Mouse (Mus musculus) limb, embryonic 12.5 days (tissue): ENCODE measurements around the gene Tex52. TPM values are rescaled to one million over a fixed set of nuclear protein-coding genes. Genes with fewer than 3 reads are reported as not detected.
A peak's percentile ranks its signal among the peaks of the same experiment; 100 is the strongest.

Experiments
- ATAC-seq: fragments of 200-750 bp; cut with Nextera tagmentation; 2 replicates; pipeline ENCODE4 v1.8.0; 2017; ENCODE audit warnings: low read depth, moderate TSS enrichment; ENCODE audit not compliant: insufficient number of reproducible peaks, insufficient read depth, low FRiP score, low TSS enrichment
- H3K27ac ChIP-seq: fragments of 300-500 bp; sonication (generic); 2 replicates; pipeline ENCODE4 v1.5.1; 2016; ENCODE audit warnings: mild to moderate bottlenecking, moderate library complexity
- H3K27me3 ChIP-seq: fragments of 300-500 bp; sonication (generic); 2 replicates; pipeline ENCODE4 v1.6.1; 2016; ENCODE audit warnings: mild to moderate bottlenecking, moderate library complexity
- H3K36me3 ChIP-seq: fragments of 300-500 bp; sonication (generic); 2 replicates; pipeline ENCODE4 v1.6.1; 2016; ENCODE audit warnings: mild to moderate bottlenecking, moderate library complexity
- H3K4me1 ChIP-seq: fragments of 300-500 bp; sonication (generic); replicated peaks from 2 replicates; pipeline ENCODE4 v1.6.1; 2016
- H3K4me2 ChIP-seq: fragments of 300-500 bp; sonication (generic); 2 replicates; pipeline ENCODE4 v1.6.1; 2016; ENCODE audit warnings: mild to moderate bottlenecking, moderate library complexity
- H3K4me3 ChIP-seq: fragments of 300-500 bp; sonication (generic); replicated peaks from 2 replicates; pipeline ENCODE4 v1.5.1; 2016; ENCODE audit warnings: mild to moderate bottlenecking
- H3K9ac ChIP-seq: fragments of 300-500 bp; sonication (generic); replicated peaks from 2 replicates; pipeline ENCODE4 v1.6.1; 2016; ENCODE audit warnings: mild to moderate bottlenecking, moderate library complexity
- H3K9me3 ChIP-seq: fragments of 300-500 bp; sonication (generic); 2 replicates; pipeline ENCODE4 v1.6.1; 2016; ENCODE audit warnings: mild to moderate bottlenecking, moderate library complexity
- WGBS: fragments of 180-500 bp; shearing (Covaris S2); methylation state at CpG from one replicate; pipeline ENCODE4 v1.1.7; 2016; 5-methylcytosine and 5-hydroxymethylcytosine counted together
- polyA plus RNA-seq: library from polyadenylated mRNA; unstranded; fragments of >200 nt; fragmentation: Nextera tagmentation; extraction: Ambion mirVana; gene quantifications from 2 replicates; pipeline ENCODE4 v1.2.1, GENCODE M21; 2016

Tex52 gene
- polyA plus RNA-seq, 1 experiment from 2014 or later, result 0.74 TPM

GRCm38 (mm10) chr6:128355726-128356416, 19.4 kb upstream of the Tex52 start, which contains the start of gene Tulp3:
TSS of gene Tulp3 (minus strand) at chr6:128355851.
- peaks cover 25% of the 10 kb centered on the region for H3K4me1 ChIP-seq
- peaks cover 32% of the 10 kb centered on the region for H3K36me3 ChIP-seq
- H3K27me3 ChIP-seq, result no peaks in the 10 kb centered on the region
- peak within 1 kb of the TSS; percentile 57 for H3K27ac ChIP-seq
- H3K4me2 ChIP-seq, result peak within 1 kb of the TSS; percentile 81
- under 1% methylated on average over 42 of the region's 42 CpGs for WGBS
- peak; percentile 98 for ATAC-seq
- H3K9ac ChIP-seq, result peak within 1 kb of the TSS; percentile 73
- H3K9me3 ChIP-seq, result no peaks in the 10 kb centered on the region
- H3K4me3 ChIP-seq, result peak within 1 kb of the TSS; percentile 70

- peaks cover 25% of the 10 kb centered on the region for H3K36me3 ChIP-seq
- H3K27ac ChIP-seq, result no peak overlapping the region
- no peaks in the 10 kb centered on the region for H3K27me3 ChIP-seq
- WGBS, result 36% methylated on average over 2 of the region's 2 CpGs
- ATAC-seq, result no peak
- H3K9me3 ChIP-seq, result no peaks in the 10 kb centered on the region
- H3K4me2 ChIP-seq, result no peak overlapping the region
- no peak overlapping the region for H3K9ac ChIP-seq
- H3K4me1 ChIP-seq, result peaks cover 39% of the 10 kb centered on the region
- H3K4me3 ChIP-seq, result no peak overlapping the region
These were observed 16.3 kb upstream of the Tex52 start for GRCm38 (mm10) chr6:128358999-128359398.

GRCm38 (mm10) chr6:128361901-128362300, 13.4 kb upstream of the Tex52 start:
- Histone ChIP-seq H3K27ac (peak overlapping the region; percentile 96), H3K4me1 (peaks cover 28% of the 10 kb centered on the region), H3K4me3 (peak overlapping the region; percentile 96), H3K9ac (peak overlapping the region; percentile 88), H3K9me3 (no peaks in the 10 kb centered on the region), H3K36me3 (peaks cover 40% of the 10 kb centered on the region), H3K4me2 (peak overlapping the region; percentile 89), H3K27me3 (no peaks in the 10 kb centered on the region)
- ATAC-seq, result no peak
- WGBS, result 22% methylated on average over 9 of the region's 9 CpGs

GRCm38 (mm10) chr6:128362381-128363006, 12.8 kb upstream of the Tex52 start, which contains the start of the genes Rhno1 and Foxm1:
TSS of gene Rhno1 (minus strand) at chr6:128362911.
TSS of gene Foxm1 (plus strand) at chr6:128362967.
- peak; percentile 85 for ATAC-seq
- H3K27me3 ChIP-seq, result no peaks in the 10 kb centered on the region
- no peaks in the 10 kb centered on the region for H3K9me3 ChIP-seq
- peak within 1 kb of the TSS; percentile 89 for H3K4me2 ChIP-seq
- H3K4me1 ChIP-seq, result peaks cover 28% of the 10 kb centered on the region
- peaks cover 40% of the 10 kb centered on the region for H3K36me3 ChIP-seq
- H3K27ac ChIP-seq, result peak within 1 kb of the TSS; percentile 96
- under 1% methylated on average over 67 of the region's 76 CpGs for WGBS
- peak within 1 kb of the TSS; percentile 88 for H3K9ac ChIP-seq
- H3K4me3 ChIP-seq, result peak within 1 kb of the TSS; percentile 96

GRCm38 (mm10) chr6:128363007-128363825, 12.0 kb upstream of the Tex52 start:
- H3K36me3 ChIP-seq, result peaks cover 41% of the 10 kb centered on the region
- H3K27ac ChIP-seq, result peak overlapping the region; percentile 96
- H3K9me3 ChIP-seq, result no peaks in the 10 kb centered on the region
- ATAC-seq, result no peak; the same call in none of the 2 replicates
- H3K9ac ChIP-seq, result peak overlapping the region; percentile 88
- no peaks in the 10 kb centered on the region for H3K27me3 ChIP-seq
- peaks cover 28% of the 10 kb centered on the region for H3K4me1 ChIP-seq
- peak overlapping the region; percentile 96 for H3K4me3 ChIP-seq
- WGBS, result under 1% methylated on average over 43 of the region's 46 CpGs
- H3K4me2 ChIP-seq, result peak overlapping the region; percentile 89

GRCm38 (mm10) chr6:128364721-128365120, 10.5 kb upstream of the Tex52 start:
- Histone ChIP-seq H3K27me3 (no peaks in the 10 kb centered on the region), H3K27ac (no peak overlapping the region), H3K4me2 (0 out of 2 replicates have a peak overlapping the region, but pooled peaks have one; percentile 13), H3K4me3 (no peak overlapping the region), H3K9ac (no peak overlapping the region), H3K36me3 (peaks cover 47% of the 10 kb centered on the region), H3K4me1 (peaks cover 28% of the 10 kb centered on the region), H3K9me3 (no peaks in the 10 kb centered on the region)
- ATAC-seq, result no peak
- WGBS, result 83% methylated on average over 6 of the region's 6 CpGs

- Histone ChIP-seq H3K4me1 (peaks cover 19% of the 10 kb centered on the region), H3K27me3 (no peaks in the 10 kb centered on the region), H3K9ac (no peak overlapping the region), H3K36me3 (peaks cover 64% of the 10 kb centered on the region), H3K27ac (no peak overlapping the region), H3K4me2 (no peak overlapping the region), H3K4me3 (no peak overlapping the region), H3K9me3 (no peaks in the 10 kb centered on the region)
- 95% methylated on average over 5 of the region's 5 CpGs for WGBS
- ATAC-seq, result no peak
These were observed 8.8 kb upstream of the Tex52 start for GRCm38 (mm10) chr6:128366466-128366865.

- Histone ChIP-seq H3K27ac (no peak overlapping the region), H3K4me2 (no peak overlapping the region), H3K4me1 (no peaks in the 10 kb centered on the region), H3K9me3 (no peaks in the 10 kb centered on the region), H3K4me3 (no peak overlapping the region), H3K27me3 (no peaks in the 10 kb centered on the region), H3K9ac (no peak overlapping the region), H3K36me3 (peaks cover 99% of the 10 kb centered on the region)
- WGBS, result 91% methylated on average over 5 of the region's 5 CpGs
- ATAC-seq, result no peak
These were observed 5.2 kb upstream of the Tex52 start for GRCm38 (mm10) chr6:128370040-128370439.

- no peak overlapping the region for H3K4me3 ChIP-seq
- no peaks in the 10 kb centered on the region for H3K9me3 ChIP-seq
- ATAC-seq, result no peak
- peaks cover 51% of the 10 kb centered on the region for H3K36me3 ChIP-seq
- no peaks in the 10 kb centered on the region for H3K27me3 ChIP-seq
- H3K4me2 ChIP-seq, result no peak overlapping the region
- WGBS, result 86% methylated on average over 17 of the region's 17 CpGs
- no peak overlapping the region for H3K27ac ChIP-seq
- no peak overlapping the region for H3K9ac ChIP-seq
- H3K4me1 ChIP-seq, result no peaks in the 10 kb centered on the region
These were observed 1.3 kb downstream of the Tex52 start for GRCm38 (mm10) chr6:128376371-128377085.

GRCm38 (mm10) chr6:128379636-128380035, 4.4 kb downstream of the Tex52 start:
- no peak for ATAC-seq
- 90% methylated on average over 16 of the region's 16 CpGs for WGBS
- Histone ChIP-seq H3K36me3 (peaks cover 20% of the 10 kb centered on the region), H3K4me3 (no peak overlapping the region), H3K4me2 (no peak overlapping the region), H3K27ac (no peak overlapping the region), H3K4me1 (no peaks in the 10 kb centered on the region), H3K27me3 (no peaks in the 10 kb centered on the region), H3K9ac (no peak overlapping the region), H3K9me3 (no peaks in the 10 kb centered on the region)
